Mouse (Mus musculus) embryonic facial prominence, embryonic 11.5 days (tissue): ENCODE results near the gene Agxt. TPM values are rescaled to one million over a fixed set of nuclear protein-coding genes. Genes with fewer than 3 reads are reported as not detected.

ENCODE experiments used
- ATAC-seq: fragments of 200-750 bp; cut with Nextera tagmentation; replicated peaks from 2 replicates; pipeline ENCODE4 v1.8.0; 2017; ENCODE audit warnings: low read depth; ENCODE audit not compliant: insufficient number of reproducible peaks, low FRiP score, low TSS enrichment
- DNase-seq: peaks from one replicate; pipeline ENCODE4 v3.0.0-alpha.2; 2015; ENCODE audit warnings: low spot score
- H3K27ac ChIP-seq: fragments of 300-500 bp; sonication (generic); replicated peaks from 2 replicates; pipeline ENCODE4 v1.5.1; 2014; ENCODE audit warnings: mild to moderate bottlenecking, low read depth, low read length, control low read depth
- H3K27me3 ChIP-seq: fragments of 300-500 bp; sonication (generic); 2 replicates; pipeline ENCODE4 v1.6.1; 2014; ENCODE audit warnings: mild to moderate bottlenecking, low read length, moderate library complexity, mixed read lengths; ENCODE audit not compliant: control insufficient read depth, insufficient read depth
- H3K36me3 ChIP-seq: fragments of 300-500 bp; sonication (generic); replicated peaks from 2 replicates; pipeline ENCODE4 v1.6.1; 2014; ENCODE audit warnings: low read depth, mild to moderate bottlenecking, low read length, moderate library complexity, mixed read lengths; ENCODE audit not compliant: control insufficient read depth, insufficient read depth
- H3K4me1 ChIP-seq: fragments of 300-500 bp; sonication (generic); 2 replicates; pipeline ENCODE4 v1.6.1; 2014; ENCODE audit warnings: low read length, mixed read lengths; ENCODE audit not compliant: control insufficient read depth, insufficient read depth
- H3K4me2 ChIP-seq: fragments of 300-500 bp; sonication (generic); 2 replicates; pipeline ENCODE4 v1.6.1; 2014; ENCODE audit warnings: low read depth, mild to moderate bottlenecking, control low read depth, low read length, moderate library complexity
- H3K4me3 ChIP-seq: fragments of 300-500 bp; sonication (generic); 2 replicates; pipeline ENCODE4 v1.5.1; 2014; ENCODE audit warnings: low read depth, low read length, control low read depth
- H3K9ac ChIP-seq: fragments of 300-500 bp; sonication (generic); replicated peaks from 2 replicates; pipeline ENCODE4 v1.6.1; 2014; ENCODE audit warnings: mild to moderate bottlenecking, control low read depth, low read length
- H3K9me3 ChIP-seq: fragments of 300-500 bp; sonication (generic); replicated peaks from 2 replicates; pipeline ENCODE4 v1.6.1; 2016; ENCODE audit warnings: mild to moderate bottlenecking, low read length, inconsistent platforms, mixed read lengths; ENCODE audit not compliant: control insufficient read depth
- WGBS: fragments of 180-500 bp; shearing (Covaris S2); extraction: QIAGEN DNeasy Blood & Tissue Kit; methylation state at CpG from one replicate; pipeline ENCODE4 v1.1.7; 2014; 5-methylcytosine and 5-hydroxymethylcytosine counted together
- polyA plus RNA-seq: library from polyadenylated mRNA; unstranded; fragments of >200 nt; fragmentation: Nextera tagmentation; extraction: Ambion mirVana; gene quantifications from 2 replicates; pipeline ENCODE4 v1.2.1, GENCODE M21; 2014

Agxt gene
- polyA plus RNA-seq, 1 experiment from 2014 or later: not detected

- H3K27ac ChIP-seq: no peak overlapping the region
- no peak overlapping the region for H3K9ac ChIP-seq
- WGBS: 72% methylated on average over 10 of the region's 10 CpGs
- H3K4me2 ChIP-seq: no peak overlapping the region
- DNase-seq (no peak), ATAC-seq (no peak)
- no peaks in the 10 kb centered on the region for H3K9me3 ChIP-seq
- no peak overlapping the region for H3K4me3 ChIP-seq
- no peaks in the 10 kb centered on the region for H3K27me3 ChIP-seq
- H3K4me1 ChIP-seq: no peaks in the 10 kb centered on the region
- no peaks in the 10 kb centered on the region for H3K36me3 ChIP-seq
Measured at GRCm38 (mm10) chr1:93130242-93130983, 4.6 kb upstream of the Agxt start.

- Histone ChIP-seq H3K27me3 (no peaks in the 10 kb centered on the region), H3K27ac (no peak overlapping the region), H3K9ac (no peak overlapping the region), H3K9me3 (no peaks in the 10 kb centered on the region), H3K4me2 (no peak overlapping the region), H3K4me3 (no peak overlapping the region), H3K4me1 (no peaks in the 10 kb centered on the region; the same call in 1 of the 2 replicates), H3K36me3 (no peaks in the 10 kb centered on the region)
- no peak for DNase-seq
- no peak for ATAC-seq
- WGBS: 69% methylated on average over 8 of the region's 8 CpGs
Measured at GRCm38 (mm10) chr1:93132676-93133075, 2.4 kb upstream of the Agxt start.

DNA sequence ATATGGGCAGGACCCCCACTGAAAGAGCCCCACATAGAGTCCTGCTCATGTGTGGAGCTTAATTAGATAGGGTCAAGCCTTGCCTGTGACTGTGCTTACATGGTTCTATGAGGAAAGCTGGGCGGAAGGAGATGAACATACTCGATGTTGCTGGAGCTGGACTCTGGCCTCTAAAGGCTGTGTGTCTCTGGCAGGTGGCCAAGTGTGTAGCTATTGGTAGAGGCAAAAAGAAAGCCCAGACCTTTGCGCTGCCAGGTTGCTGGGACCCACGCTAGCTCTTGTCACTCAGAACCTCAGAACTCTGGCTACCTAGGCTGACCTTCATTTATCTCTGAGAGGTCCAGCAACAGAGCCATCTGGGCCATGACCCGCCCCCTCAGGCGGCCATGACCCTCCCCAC lies 3.5 kb downstream of the Agxt start:
- Histone ChIP-seq H3K27ac (no peak overlapping the region), H3K4me2 (no peak overlapping the region), H3K4me1 (no peaks in the 10 kb centered on the region; the same call in 1 of the 2 replicates), H3K9ac (no peak overlapping the region), H3K4me3 (no peak overlapping the region), H3K9me3 (no peaks in the 10 kb centered on the region), H3K36me3 (no peaks in the 10 kb centered on the region), H3K27me3 (no peaks in the 10 kb centered on the region)
- DNase-seq (no peak), ATAC-seq (no peak)
- 90% methylated on average over 6 of the region's 6 CpGs for WGBS

GRCm38 (mm10) chr1:93139713-93140112 lies 4.7 kb downstream of the Agxt start:
- no peak overlapping the region for H3K9ac ChIP-seq
- no peak for DNase-seq
- H3K4me3 ChIP-seq: no peak overlapping the region
- no peak overlapping the region for H3K27ac ChIP-seq
- H3K4me1 ChIP-seq: no peaks in the 10 kb centered on the region; the same call in 1 of the 2 replicates
- no peaks in the 10 kb centered on the region for H3K27me3 ChIP-seq
- H3K9me3 ChIP-seq: no peaks in the 10 kb centered on the region
- H3K36me3 ChIP-seq: no peaks in the 10 kb centered on the region
- no peak for ATAC-seq
- H3K4me2 ChIP-seq: no peak overlapping the region
- WGBS: 82% methylated on average over 7 of the region's 7 CpGs

DNA sequence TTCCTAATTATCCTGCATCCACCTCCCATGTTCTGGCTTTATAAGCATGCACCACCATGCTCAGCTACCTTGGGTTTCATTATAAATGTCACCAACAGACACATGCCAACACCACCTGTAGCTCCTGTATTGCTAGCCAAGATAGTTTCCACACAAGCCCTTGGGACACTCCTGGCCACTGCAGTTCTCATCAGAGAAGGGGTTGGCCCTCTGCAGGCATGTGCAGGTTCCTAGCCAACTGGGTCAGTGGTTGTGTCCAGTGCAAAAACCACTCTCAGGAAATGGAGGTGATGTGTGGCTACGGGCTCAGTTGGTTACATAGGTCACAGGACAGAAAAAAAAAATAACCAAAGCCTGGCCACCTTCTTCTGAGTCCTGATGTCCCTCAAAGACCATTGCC lies 7.8 kb downstream of the Agxt start:
- H3K4me1 ChIP-seq: no peaks in the 10 kb centered on the region
- 82% methylated on average over 1 of the region's 1 CpGs for WGBS
- no peak for DNase-seq
- no peak overlapping the region for H3K9ac ChIP-seq
- ATAC-seq: no peak
- no peak overlapping the region for H3K4me2 ChIP-seq
- H3K27ac ChIP-seq: no peak overlapping the region
- H3K9me3 ChIP-seq: no peaks in the 10 kb centered on the region
- no peaks in the 10 kb centered on the region for H3K36me3 ChIP-seq
- H3K27me3 ChIP-seq: no peaks in the 10 kb centered on the region
- no peak overlapping the region for H3K4me3 ChIP-seq

DNA sequence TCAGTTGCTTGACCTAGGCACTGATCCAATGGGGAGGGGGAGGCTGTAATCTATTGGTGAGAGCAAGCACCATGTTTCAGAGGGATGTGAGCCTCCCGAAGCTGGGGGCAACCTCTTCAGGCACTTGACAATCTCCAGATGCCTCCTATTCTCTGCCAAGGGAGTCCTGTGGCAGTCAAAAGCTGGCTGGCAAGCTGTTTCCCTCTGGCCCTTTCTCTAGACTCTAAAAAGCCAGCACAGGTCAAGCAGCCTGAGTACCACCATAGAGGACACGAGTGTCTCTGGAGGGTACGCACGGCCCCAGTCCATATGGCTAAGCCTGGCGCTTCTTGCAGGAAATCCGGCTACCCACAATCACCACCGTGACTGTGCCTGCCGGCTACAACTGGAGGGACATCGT lies 9.1 kb downstream of the Agxt start:
- H3K9ac ChIP-seq: no peak overlapping the region
- no peaks in the 10 kb centered on the region for H3K36me3 ChIP-seq
- WGBS: 80% methylated on average over 9 of the region's 9 CpGs
- H3K4me1 ChIP-seq: no peaks in the 10 kb centered on the region
- no peaks in the 10 kb centered on the region for H3K9me3 ChIP-seq
- H3K27me3 ChIP-seq: no peaks in the 10 kb centered on the region
- H3K27ac ChIP-seq: no peak overlapping the region
- DNase-seq: no peak
- ATAC-seq: no peak
- H3K4me2 ChIP-seq: no peak overlapping the region
- H3K4me3 ChIP-seq: no peak overlapping the region

DNA sequence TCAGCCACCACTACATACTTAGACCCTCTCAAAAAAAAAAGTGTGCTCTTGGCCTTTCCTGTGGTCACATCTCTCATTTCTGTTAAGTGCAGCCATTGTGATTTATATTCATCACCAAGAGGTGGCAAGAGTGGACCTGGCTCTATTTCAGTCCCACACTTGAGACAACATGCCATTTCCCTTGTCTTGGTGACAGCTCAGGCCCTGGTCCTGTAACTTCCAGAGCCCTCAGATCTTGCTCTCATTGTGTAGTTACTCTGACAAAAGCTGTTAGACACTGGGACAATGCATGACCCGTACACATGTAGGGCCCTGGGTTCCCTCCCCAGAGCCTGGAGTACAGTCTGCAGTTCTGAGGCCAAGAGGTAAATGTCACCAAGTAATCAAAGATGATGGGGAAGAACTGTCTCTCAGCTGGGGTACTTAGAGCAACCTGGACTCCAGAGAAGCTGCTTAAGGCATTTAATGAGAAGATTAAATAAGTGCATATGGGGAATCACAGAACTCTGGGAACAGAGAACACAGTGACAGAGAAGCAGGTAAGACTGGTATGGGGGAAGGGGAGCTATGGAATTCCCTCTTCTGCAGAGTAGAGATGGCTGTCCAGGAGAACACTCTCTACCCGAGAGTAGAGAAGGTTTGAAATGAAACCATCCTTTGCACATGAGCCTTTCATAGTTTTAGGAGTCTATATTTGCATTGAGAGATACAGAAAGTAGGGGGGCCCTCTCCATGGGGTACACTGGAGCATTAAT lies 16.0 kb downstream of the Agxt start:
- H3K27ac ChIP-seq: no peak overlapping the region
- no peak overlapping the region for H3K9ac ChIP-seq
- H3K36me3 ChIP-seq: no peaks in the 10 kb centered on the region
- H3K4me1 ChIP-seq: no peaks in the 10 kb centered on the region
- H3K4me3 ChIP-seq: no peak overlapping the region
- ATAC-seq: no peak
- 71% methylated on average over 2 of the region's 2 CpGs for WGBS
- DNase-seq: no peak
- H3K27me3 ChIP-seq: no peaks in the 10 kb centered on the region
- H3K4me2 ChIP-seq: no peak overlapping the region
- no peaks in the 10 kb centered on the region for H3K9me3 ChIP-seq

GRCm38 (mm10) chr1:93157566-93157965 lies 22.5 kb downstream of the Agxt start:
- H3K4me3 ChIP-seq: no peak overlapping the region
- no peak for ATAC-seq

More at GRCm38 (mm10) chr1:93157566-93157965, 22.5 kb downstream of the Agxt start:
- no peak for DNase-seq
- 85% methylated on average over 4 of the region's 4 CpGs for WGBS
- H3K36me3 ChIP-seq: no peaks in the 10 kb centered on the region
- no peak overlapping the region for H3K9ac ChIP-seq
- H3K4me2 ChIP-seq: no peak overlapping the region
- H3K9me3 ChIP-seq: no peaks in the 10 kb centered on the region
- H3K27me3 ChIP-seq: no peaks in the 10 kb centered on the region
- no peak overlapping the region for H3K27ac ChIP-seq
- H3K4me1 ChIP-seq: no peaks in the 10 kb centered on the region
